Mouse (Mus musculus): Measurements from ENCODE around the gene Ccdc146.
"Not testable (repeated sequence)": the region's sequence is repeated elsewhere in the genome, so short reads cannot be mapped to it uniquely, and the experiment has no call there.

Gene Ccdc146

GRCm38 (mm10) chr5:21329672-21330665, 94.5 kb downstream of the Ccdc146 start:
- DNase-seq (ENCODE audit: low read depth, low spot score): no peak
- Histone ChIP-seq H3K36me3 (ENCODE audit: control insufficient read depth, insufficient read depth, low read length, poor library complexity, severe bottlenecking) (no peaks in the 10 kb centered on the region), H3K27me3 (ENCODE audit: control insufficient read depth, insufficient read depth, low read length, poor library complexity, severe bottlenecking) (no peaks in the 10 kb centered on the region)

DNA sequence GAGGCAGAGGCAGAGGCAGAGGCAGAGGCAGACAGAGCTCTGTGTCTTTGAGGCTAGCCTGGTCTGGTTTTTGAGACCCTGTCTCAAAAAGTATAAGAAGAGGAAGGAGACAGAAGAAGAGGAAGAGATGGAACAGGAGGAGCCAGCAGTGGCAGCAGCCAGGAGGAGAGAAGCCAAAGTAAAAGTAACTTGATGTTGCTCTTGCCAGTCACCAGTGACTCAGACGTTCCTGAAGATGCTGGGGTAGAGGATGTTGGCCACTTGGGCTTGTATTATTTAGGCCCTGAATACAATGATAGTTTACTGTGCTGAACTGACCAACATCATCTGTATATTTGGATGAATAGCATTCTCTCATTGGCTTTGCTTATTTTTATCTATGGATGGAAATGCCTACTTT, 95.9 kb downstream of the Ccdc146 start:
- no peaks in the 10 kb centered on the region for H3K36me3 ChIP-seq (ENCODE audit: control insufficient read depth, insufficient read depth, low read length, poor library complexity, severe bottlenecking)
- no peak for DNase-seq (ENCODE audit: low read depth, low spot score)
- H3K27me3 ChIP-seq (ENCODE audit: control insufficient read depth, insufficient read depth, low read length, poor library complexity, severe bottlenecking): no peaks in the 10 kb centered on the region

DNA sequence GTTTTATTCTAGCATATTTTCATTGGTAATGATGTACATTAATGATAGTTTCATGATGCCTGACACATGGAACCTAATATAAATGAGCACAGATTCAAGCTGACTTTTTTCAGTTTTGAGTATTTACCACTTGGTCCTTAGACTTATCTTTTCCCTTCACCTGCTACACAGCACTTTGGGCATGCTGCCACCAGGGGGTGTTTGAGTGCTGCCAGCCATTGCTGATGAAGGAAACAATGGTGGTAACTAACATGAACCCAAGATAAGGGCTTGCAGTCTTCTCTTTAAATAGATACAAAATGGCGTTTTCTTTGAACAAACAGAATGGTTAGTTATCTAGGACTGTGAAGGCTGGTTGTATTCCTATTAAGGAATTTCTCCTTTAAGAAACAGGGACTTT, 98.0 kb downstream of the Ccdc146 start:
- peak; percentile 89 for DNase-seq (ENCODE audit: low read depth, low spot score)
- Histone ChIP-seq H3K36me3 (ENCODE audit: control insufficient read depth, insufficient read depth, low read length, poor library complexity, severe bottlenecking) (no peaks in the 10 kb centered on the region), H3K27me3 (ENCODE audit: control insufficient read depth, insufficient read depth, low read length, poor library complexity, severe bottlenecking) (no peaks in the 10 kb centered on the region)

GRCm38 (mm10) chr5:21320138-21320537, 104.3 kb downstream of the Ccdc146 start:
- no peak for DNase-seq (ENCODE audit: low read depth, low spot score)
- no peaks in the 10 kb centered on the region for H3K27me3 ChIP-seq (ENCODE audit: control insufficient read depth, insufficient read depth, low read length, poor library complexity, severe bottlenecking)

DNA sequence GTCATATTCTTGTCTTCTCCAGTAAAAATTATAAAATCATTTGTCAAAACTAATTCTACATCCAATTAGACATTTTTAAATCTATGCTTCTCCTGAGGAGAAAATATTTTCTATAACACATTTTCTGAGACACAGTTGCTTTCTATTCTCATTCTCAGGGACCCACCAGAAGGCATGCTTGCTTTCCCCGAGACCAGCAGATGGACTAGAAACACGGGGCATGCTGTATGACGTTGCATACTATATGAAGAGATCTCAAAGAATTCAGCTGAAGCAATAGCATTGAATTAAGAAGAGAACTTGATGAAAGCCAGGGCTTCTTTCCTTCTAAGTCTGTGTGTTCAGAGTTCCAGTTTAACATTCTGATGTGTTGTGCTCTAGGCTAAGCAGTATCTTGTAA, 109.8 kb downstream of the Ccdc146 start:
- H3K36me3 ChIP-seq (ENCODE audit: control insufficient read depth, insufficient read depth, low read length, poor library complexity, severe bottlenecking): no peaks in the 10 kb centered on the region
- H3K27me3 ChIP-seq (ENCODE audit: control insufficient read depth, insufficient read depth, low read length, poor library complexity, severe bottlenecking): no peaks in the 10 kb centered on the region
- no peak for DNase-seq (ENCODE audit: low read depth, low spot score)

More at GRCm38 (mm10) chr5:21320138-21320537, 104.3 kb downstream of the Ccdc146 start:
- H3K36me3 ChIP-seq (ENCODE audit: control insufficient read depth, insufficient read depth, low read length, poor library complexity, severe bottlenecking): no peaks in the 10 kb centered on the region

DNA sequence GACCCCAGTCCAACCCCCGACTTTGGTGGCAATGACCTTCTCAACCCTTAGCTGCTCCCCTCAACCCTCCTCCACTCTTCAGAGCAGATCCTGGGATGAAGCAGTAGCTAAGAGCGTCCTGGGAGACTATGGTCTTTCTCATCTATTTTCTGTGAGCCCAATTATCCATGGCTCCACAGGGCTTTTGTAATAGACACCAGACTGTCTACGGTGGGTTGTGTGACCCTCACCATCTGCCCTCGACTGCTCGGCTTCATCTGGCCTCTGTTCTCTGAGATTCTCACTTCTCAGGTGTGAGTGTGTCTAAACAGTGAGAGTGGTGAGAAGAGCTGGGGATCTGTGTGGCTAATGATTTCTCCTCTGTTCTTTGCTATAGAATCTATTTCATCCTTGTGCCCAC, 117.3 kb downstream of the Ccdc146 start:
- Histone ChIP-seq H3K27me3 (ENCODE audit: control insufficient read depth, insufficient read depth, low read length, poor library complexity, severe bottlenecking) (no peaks in the 10 kb centered on the region), H3K36me3 (ENCODE audit: control insufficient read depth, insufficient read depth, low read length, poor library complexity, severe bottlenecking) (no peaks in the 10 kb centered on the region)
- DNase-seq (ENCODE audit: low read depth, low spot score): no peak

DNA sequence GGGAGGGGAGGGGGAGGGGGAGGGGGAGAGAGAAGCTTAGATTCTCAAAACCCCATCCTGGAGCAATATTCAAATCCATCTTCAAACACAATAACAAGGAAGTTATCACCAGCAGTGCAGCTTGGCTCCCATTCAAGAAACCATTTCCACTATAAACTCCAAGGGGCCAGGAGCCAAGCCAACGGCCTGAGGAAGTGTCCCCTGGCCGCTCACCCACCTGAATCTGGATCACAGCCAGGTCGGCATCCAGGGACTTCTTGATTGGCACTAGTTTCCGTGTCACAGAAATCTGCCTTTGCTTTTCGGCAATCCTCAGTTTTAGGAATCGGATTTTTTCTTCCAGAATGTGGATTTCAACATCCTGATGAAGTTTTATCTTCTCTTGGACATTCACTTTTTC, 123.5 kb downstream of the Ccdc146 start:
- DNase-seq (ENCODE audit: low read depth, low spot score): no peak
- Histone ChIP-seq H3K36me3 (ENCODE audit: control insufficient read depth, insufficient read depth, low read length, poor library complexity, severe bottlenecking) (no peaks in the 10 kb centered on the region), H3K27me3 (ENCODE audit: control insufficient read depth, insufficient read depth, low read length, poor library complexity, severe bottlenecking) (no peaks in the 10 kb centered on the region)

DNA sequence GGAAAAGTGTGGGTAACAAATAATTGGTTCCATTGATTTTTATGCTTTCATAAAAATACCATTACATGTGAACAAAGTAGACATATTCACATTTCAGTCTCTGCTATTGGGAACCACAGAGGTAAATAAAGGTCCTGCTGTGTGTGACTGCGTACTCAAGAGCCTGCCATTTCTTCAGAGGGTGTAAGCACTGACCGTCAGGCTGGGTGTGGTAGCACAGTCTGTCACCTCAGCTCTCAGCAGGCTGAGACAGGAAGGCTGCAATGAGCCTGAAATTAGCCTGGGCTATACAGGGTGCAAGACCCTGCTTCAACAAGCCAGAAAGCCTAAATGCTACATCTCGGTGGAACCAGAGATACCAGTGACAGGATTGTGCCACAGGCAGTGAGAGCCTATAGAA, 124.4 kb downstream of the Ccdc146 start:
- Histone ChIP-seq H3K36me3 (ENCODE audit: control insufficient read depth, insufficient read depth, low read length, poor library complexity, severe bottlenecking) (no peaks in the 10 kb centered on the region), H3K27me3 (ENCODE audit: control insufficient read depth, insufficient read depth, low read length, poor library complexity, severe bottlenecking) (no peaks in the 10 kb centered on the region)
- no peak for DNase-seq (ENCODE audit: low read depth, low spot score)

GRCm38 (mm10) chr5:21299076-21299755, 125.3 kb downstream of the Ccdc146 start:
- H3K27me3 ChIP-seq (ENCODE audit: control insufficient read depth, insufficient read depth, low read length, poor library complexity, severe bottlenecking): no peaks in the 10 kb centered on the region
- H3K36me3 ChIP-seq (ENCODE audit: control insufficient read depth, insufficient read depth, low read length, poor library complexity, severe bottlenecking): no peaks in the 10 kb centered on the region
- no peak for DNase-seq (ENCODE audit: low read depth, low spot score)

DNA sequence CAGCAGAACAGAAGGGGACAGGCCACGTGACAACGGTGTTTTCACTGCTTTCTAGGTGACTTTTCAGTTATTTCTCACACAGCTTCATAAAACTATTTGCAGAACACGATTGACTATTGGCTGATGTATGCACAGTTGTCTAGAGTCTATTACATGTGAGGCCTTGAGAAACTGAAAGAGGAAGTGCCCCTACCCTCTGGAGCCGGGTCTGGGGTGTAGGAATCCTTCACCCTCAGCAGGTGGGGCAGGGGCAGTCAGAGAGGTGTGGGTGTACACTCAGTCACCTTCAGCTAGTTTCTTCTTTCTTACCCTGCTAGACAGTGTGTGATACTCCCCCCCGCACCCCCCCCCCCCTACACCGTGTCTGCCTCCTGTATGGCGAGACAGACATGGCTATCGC, 128.8 kb downstream of the Ccdc146 start:
- DNase-seq (ENCODE audit: low read depth, low spot score): peak; percentile 69
- Histone ChIP-seq H3K27me3 (ENCODE audit: control insufficient read depth, insufficient read depth, low read length, poor library complexity, severe bottlenecking) (no peaks in the 10 kb centered on the region), H3K36me3 (ENCODE audit: control insufficient read depth, insufficient read depth, low read length, poor library complexity, severe bottlenecking) (no peaks in the 10 kb centered on the region)

GRCm38 (mm10) chr5:21290594-21290993, 133.9 kb downstream of the Ccdc146 start:
- Histone ChIP-seq H3K36me3 (ENCODE audit: control insufficient read depth, insufficient read depth, low read length, poor library complexity, severe bottlenecking) (peaks cover 3% of the 10 kb centered on the region; the same call in 1 of the 2 replicates), H3K27me3 (ENCODE audit: control insufficient read depth, insufficient read depth, low read length, poor library complexity, severe bottlenecking) (no peaks in the 10 kb centered on the region)
- no peak for DNase-seq (ENCODE audit: low read depth, low spot score)

- Histone ChIP-seq H3K27me3 (ENCODE audit: control insufficient read depth, insufficient read depth, low read length, poor library complexity, severe bottlenecking) (no peaks in the 10 kb centered on the region), H3K36me3 (ENCODE audit: control insufficient read depth, insufficient read depth, low read length, poor library complexity, severe bottlenecking) (peaks cover 3% of the 10 kb centered on the region; the same call in 1 of the 2 replicates)
- DNase-seq (ENCODE audit: low read depth, low spot score): no peak
Measured at GRCm38 (mm10) chr5:21288658-21289435, 135.6 kb downstream of the Ccdc146 start.

- H3K27me3 ChIP-seq (ENCODE audit: control insufficient read depth, insufficient read depth, low read length, poor library complexity, severe bottlenecking): no peaks in the 10 kb centered on the region
- H3K36me3 ChIP-seq (ENCODE audit: control insufficient read depth, insufficient read depth, low read length, poor library complexity, severe bottlenecking): peaks cover 2% of the 10 kb centered on the region; the same call in 1 of the 2 replicates
- DNase-seq (ENCODE audit: low read depth, low spot score): no peak
Measured at GRCm38 (mm10) chr5:21283356-21284062, 141.0 kb downstream of the Ccdc146 start.

GRCm38 (mm10) chr5:21277685-21278084, 146.8 kb downstream of the Ccdc146 start:
- DNase-seq (ENCODE audit: low read depth, low spot score); H3K27me3 ChIP-seq (ENCODE audit: control insufficient read depth, insufficient read depth, low read length, poor library complexity, severe bottlenecking); H3K36me3 ChIP-seq (ENCODE audit: control insufficient read depth, insufficient read depth, low read length, poor library complexity, severe bottlenecking): not testable (repeated sequence)

Data from splenic B cell, adult 2 months (primary cell).